Mouse (Mus musculus): ENCODE results near the gene Hormad2. TPM values are rescaled to one million over a fixed set of nuclear protein-coding genes. Genes with fewer than 3 reads are reported as not detected.

Gene Hormad2
- polyA plus RNA-seq, 1 experiment from 2014 or later, result not detected

- H3K27ac ChIP-seq, result no peak overlapping the region
- no peak overlapping the region for H3K9ac ChIP-seq (replicated peaks)
- no peaks in the 10 kb centered on the region for H3K4me1 ChIP-seq (replicated peaks)
- no peak for ATAC-seq
- H3K9me3 ChIP-seq, result no peaks in the 10 kb centered on the region
- H3K4me2 ChIP-seq (replicated peaks), result no peak overlapping the region
- H3K36me3 ChIP-seq, result no peaks in the 10 kb centered on the region
- no peaks in the 10 kb centered on the region for H3K27me3 ChIP-seq
- no peak overlapping the region for H3K4me3 ChIP-seq (replicated peaks)
Observed at GRCm38 (mm10) chr11:4394226-4394625, 46.7 kb downstream of the Hormad2 start.

GRCm38 (mm10) chr11:4388018-4388417 lies 52.9 kb downstream of the Hormad2 start:
- WGBS, result 14% methylated on average over 2 of the region's 2 CpGs
- no peak overlapping the region for H3K27ac ChIP-seq
- no peaks in the 10 kb centered on the region for H3K27me3 ChIP-seq
- H3K36me3 ChIP-seq, result no peaks in the 10 kb centered on the region
- ATAC-seq, result no peak
- H3K9me3 ChIP-seq, result no peaks in the 10 kb centered on the region
- H3K4me3 ChIP-seq (replicated peaks), result no peak overlapping the region
- H3K9ac ChIP-seq (replicated peaks), result no peak overlapping the region
- no peak overlapping the region for H3K4me2 ChIP-seq (replicated peaks)
- H3K4me1 ChIP-seq (replicated peaks), result no peaks in the 10 kb centered on the region

DNA sequence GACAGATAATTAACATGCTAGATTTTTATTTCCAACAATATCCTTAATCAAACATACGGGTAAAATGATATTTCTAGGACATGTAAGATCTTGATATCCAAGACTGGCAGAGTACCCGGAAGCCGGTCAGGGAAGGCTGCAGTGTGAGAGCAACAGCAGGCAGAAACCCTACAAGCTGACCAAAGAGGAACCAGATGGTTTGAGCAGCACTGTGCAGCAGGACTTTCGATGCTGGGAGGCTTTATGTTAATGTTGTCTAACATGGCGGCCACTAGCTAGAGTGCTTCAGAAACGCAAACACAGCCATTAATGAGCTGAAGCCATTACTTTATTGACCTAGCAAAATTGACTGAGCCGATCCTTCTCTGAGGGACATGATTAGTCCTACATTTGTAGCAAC lies 58.6 kb downstream of the Hormad2 start:
- H3K4me3 ChIP-seq (replicated peaks), result no peak overlapping the region
- H3K4me1 ChIP-seq (replicated peaks), result no peaks in the 10 kb centered on the region
- no peak for ATAC-seq
- H3K9me3 ChIP-seq, result no peaks in the 10 kb centered on the region
- no peak overlapping the region for H3K4me2 ChIP-seq (replicated peaks)
- H3K27ac ChIP-seq, result no peak overlapping the region
- no peaks in the 10 kb centered on the region for H3K36me3 ChIP-seq
- WGBS, result 86% methylated on average over 7 of the region's 7 CpGs
- H3K27me3 ChIP-seq, result no peaks in the 10 kb centered on the region
- H3K9ac ChIP-seq (replicated peaks), result no peak overlapping the region

DNA sequence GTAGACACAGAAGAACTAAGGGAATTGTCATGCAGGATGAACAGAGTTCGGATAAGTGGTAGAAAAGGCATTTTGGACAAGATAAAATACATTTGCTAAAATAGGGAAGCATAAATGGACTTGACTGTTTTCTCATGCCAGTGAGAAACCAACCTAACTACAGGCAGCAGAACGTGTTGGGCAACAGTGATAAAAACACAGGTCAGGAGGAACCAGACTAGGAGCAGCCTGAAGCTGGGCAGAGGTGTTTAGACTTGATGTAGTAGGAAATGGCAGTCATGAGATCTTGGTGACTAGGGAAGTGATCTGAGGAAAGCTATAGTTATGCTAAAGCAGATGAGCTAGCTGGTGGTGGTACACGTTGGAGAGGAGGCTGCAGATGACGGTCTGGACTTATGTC lies 61.0 kb downstream of the Hormad2 start:
- Histone ChIP-seq H3K27ac (no peak overlapping the region), H3K4me2 (replicated peaks) (no peak overlapping the region), H3K27me3 (no peaks in the 10 kb centered on the region), H3K9me3 (no peaks in the 10 kb centered on the region), H3K9ac (replicated peaks) (no peak overlapping the region), H3K36me3 (no peaks in the 10 kb centered on the region), H3K4me3 (replicated peaks) (no peak overlapping the region), H3K4me1 (replicated peaks) (no peaks in the 10 kb centered on the region)
- 78% methylated on average over 4 of the region's 4 CpGs for WGBS
- ATAC-seq, result no peak

- Histone ChIP-seq H3K9me3 (no peaks in the 10 kb centered on the region), H3K9ac (replicated peaks) (no peak overlapping the region), H3K4me1 (replicated peaks) (no peaks in the 10 kb centered on the region), H3K4me3 (replicated peaks) (no peak overlapping the region), H3K36me3 (no peaks in the 10 kb centered on the region), H3K27me3 (no peaks in the 10 kb centered on the region), H3K27ac (no peak overlapping the region), H3K4me2 (replicated peaks) (no peak overlapping the region)
- 85% methylated on average over 4 of the region's 4 CpGs for WGBS
- ATAC-seq, result no peak
Observed at GRCm38 (mm10) chr11:4366389-4366788, 74.5 kb downstream of the Hormad2 start.

DNA sequence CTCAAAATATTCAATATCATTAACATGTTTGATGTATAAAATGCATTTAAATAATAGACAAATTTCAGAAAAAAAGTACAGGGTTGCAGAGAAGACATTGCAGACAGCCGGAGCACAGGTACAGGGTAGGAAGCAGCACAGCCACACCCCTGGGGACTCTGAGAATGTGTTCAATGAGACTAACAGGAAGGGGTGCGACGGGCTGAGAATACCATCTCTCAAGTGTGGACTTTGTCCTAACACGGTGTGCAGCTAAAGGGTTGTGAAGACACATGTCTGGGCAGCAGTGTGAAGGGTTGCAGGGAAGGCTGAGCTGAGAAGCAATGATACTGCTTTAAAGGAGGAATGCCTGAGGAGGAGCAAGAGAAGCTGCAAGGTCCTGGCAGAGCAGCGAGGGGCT lies 85.5 kb downstream of the Hormad2 start:
- 69% methylated on average over 5 of the region's 5 CpGs for WGBS

DNA sequence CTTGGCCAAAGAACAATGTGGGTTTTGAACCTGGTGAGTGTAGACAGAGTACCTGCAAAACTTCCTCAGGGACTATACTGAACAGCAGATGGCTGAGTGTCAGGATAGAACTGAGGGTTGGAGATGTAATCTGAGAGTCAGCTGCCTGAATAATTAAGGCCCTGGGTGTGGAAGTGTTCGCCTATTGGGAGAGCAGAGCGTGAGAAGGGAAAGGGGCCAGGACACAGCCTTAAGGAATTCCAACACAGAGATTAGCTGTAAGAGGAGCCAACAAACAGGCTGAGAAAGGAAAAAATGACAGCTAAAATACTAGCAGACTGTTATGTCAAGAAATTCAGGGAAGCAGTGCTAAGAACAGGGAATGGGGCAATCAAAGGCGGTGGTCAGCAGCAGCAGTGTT lies 88.3 kb downstream of the Hormad2 start:
- no peak overlapping the region for H3K4me2 ChIP-seq (replicated peaks)
- no peak overlapping the region for H3K9ac ChIP-seq (replicated peaks)
- 69% methylated on average over 3 of the region's 3 CpGs for WGBS
- H3K9me3 ChIP-seq, result no peaks in the 10 kb centered on the region
- H3K27ac ChIP-seq, result no peak overlapping the region
- no peak overlapping the region for H3K4me3 ChIP-seq (replicated peaks)
- H3K4me1 ChIP-seq (replicated peaks), result no peaks in the 10 kb centered on the region
- H3K27me3 ChIP-seq, result no peaks in the 10 kb centered on the region
- no peaks in the 10 kb centered on the region for H3K36me3 ChIP-seq
- no peak for ATAC-seq

More for the DNA sequence above, 85.5 kb downstream of the Hormad2 start:
- no peak overlapping the region for H3K4me2 ChIP-seq (replicated peaks)
- no peaks in the 10 kb centered on the region for H3K4me1 ChIP-seq (replicated peaks)
- no peak overlapping the region for H3K27ac ChIP-seq
- no peak overlapping the region for H3K4me3 ChIP-seq (replicated peaks)
- no peaks in the 10 kb centered on the region for H3K27me3 ChIP-seq
- no peaks in the 10 kb centered on the region for H3K36me3 ChIP-seq
- no peak for ATAC-seq
- H3K9ac ChIP-seq (replicated peaks), result no peak overlapping the region
- 0 out of 2 replicates have a peak, but pooled peaks cover 2% of the 10 kb centered on the region for H3K9me3 ChIP-seq

GRCm38 (mm10) chr11:4343926-4344325 lies 97.0 kb downstream of the Hormad2 start:
- Histone ChIP-seq H3K27me3 (no peaks in the 10 kb centered on the region), H3K36me3 (no peaks in the 10 kb centered on the region), H3K4me1 (replicated peaks) (peaks cover 4% of the 10 kb centered on the region; the same call in 1 of the 2 replicates), H3K9me3 (no peaks in the 10 kb centered on the region), H3K27ac (no peak overlapping the region), H3K4me2 (replicated peaks) (no peak overlapping the region), H3K9ac (replicated peaks) (no peak overlapping the region), H3K4me3 (replicated peaks) (no peak overlapping the region)
- no peak for ATAC-seq
- 49% methylated on average over 4 of the region's 4 CpGs for WGBS

- Histone ChIP-seq H3K27me3 (no peaks in the 10 kb centered on the region), H3K27ac (no peak overlapping the region), H3K4me3 (replicated peaks) (no peak overlapping the region), H3K36me3 (no peaks in the 10 kb centered on the region), H3K4me1 (replicated peaks) (peaks cover 4% of the 10 kb centered on the region; the same call in 1 of the 2 replicates), H3K4me2 (replicated peaks) (no peak overlapping the region), H3K9ac (replicated peaks) (no peak overlapping the region), H3K9me3 (no peaks in the 10 kb centered on the region)
- whole genome bisulfite sequencing, result 61% methylated on average over 7 of the region's 7 CpGs
- ATAC-seq, result no peak
Observed at GRCm38 (mm10) chr11:4342027-4342426, 98.9 kb downstream of the Hormad2 start.

GRCm38 (mm10) chr11:4340109-4340779 lies 100.7 kb downstream of the Hormad2 start:
- no peak for ATAC-seq
- no peak overlapping the region for H3K4me3 ChIP-seq (replicated peaks)
- H3K27me3 ChIP-seq, result no peaks in the 10 kb centered on the region
- 94% methylated on average over 9 of the region's 9 CpGs for WGBS
- H3K9me3 ChIP-seq, result no peaks in the 10 kb centered on the region
- no peak overlapping the region for H3K27ac ChIP-seq
- no peak overlapping the region for H3K4me2 ChIP-seq (replicated peaks)
- H3K36me3 ChIP-seq, result no peaks in the 10 kb centered on the region
- no peak overlapping the region for H3K9ac ChIP-seq (replicated peaks)
- peaks cover 9% of the 10 kb centered on the region for H3K4me1 ChIP-seq (replicated peaks)

DNA sequence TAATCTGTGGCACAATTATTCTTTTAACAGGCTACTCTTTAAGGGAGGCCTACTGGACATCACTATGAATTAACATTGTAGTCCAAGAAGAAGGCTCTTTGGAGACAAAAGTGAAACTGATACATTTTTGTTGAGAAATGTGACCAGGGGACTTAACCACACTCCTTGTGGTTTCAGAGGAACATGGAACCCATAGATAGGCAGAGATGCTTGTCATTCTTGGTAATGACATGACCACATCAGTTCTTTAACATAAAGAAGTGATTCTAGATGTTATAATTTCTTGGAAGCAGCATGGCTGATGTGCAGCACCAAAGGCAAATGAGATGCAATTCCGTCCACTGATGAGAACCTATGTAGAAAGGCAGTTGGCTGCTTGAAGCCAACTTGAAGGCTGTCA lies 101.6 kb downstream of the Hormad2 start:
- H3K36me3 ChIP-seq, result no peaks in the 10 kb centered on the region
- peaks cover 9% of the 10 kb centered on the region for H3K4me1 ChIP-seq (replicated peaks)
- no peak overlapping the region for H3K4me2 ChIP-seq (replicated peaks)
- no peaks in the 10 kb centered on the region for H3K9me3 ChIP-seq
- H3K4me3 ChIP-seq (replicated peaks), result no peak overlapping the region
- H3K27ac ChIP-seq, result no peak overlapping the region
- ATAC-seq, result no peak
- H3K9ac ChIP-seq (replicated peaks), result no peak overlapping the region
- H3K27me3 ChIP-seq, result no peaks in the 10 kb centered on the region
- WGBS, result 97% methylated on average over 1 of the region's 1 CpGs

DNA sequence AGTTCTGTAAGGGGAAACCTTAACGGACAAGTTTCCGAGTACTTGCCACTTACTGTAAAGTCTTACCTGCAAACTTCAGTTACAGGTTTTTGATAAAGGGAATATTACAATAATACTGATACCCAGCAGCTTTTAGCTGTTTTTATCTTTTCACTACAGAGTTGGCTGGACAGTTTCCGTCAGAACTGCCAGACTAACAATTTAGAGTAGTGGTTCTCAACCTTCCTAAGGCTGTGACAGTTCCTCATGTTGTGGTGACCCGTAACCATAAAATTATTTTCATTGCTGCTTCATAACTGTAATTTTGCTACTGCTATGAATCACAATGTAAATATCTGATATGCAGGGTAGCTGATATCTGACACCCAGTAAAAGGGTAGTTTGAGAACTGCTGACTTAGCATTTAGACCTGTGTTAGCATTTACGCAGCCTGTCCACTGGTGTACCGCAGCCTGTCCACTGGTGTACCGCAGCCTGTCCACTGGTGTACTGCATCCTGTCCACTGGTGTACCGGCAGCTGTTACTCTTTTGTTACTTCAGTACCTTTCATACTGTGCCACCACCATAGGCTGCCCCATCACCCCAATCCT lies 104.1 kb downstream of the Hormad2 start:
- Histone ChIP-seq H3K27me3 (no peaks in the 10 kb centered on the region), H3K9me3 (no peaks in the 10 kb centered on the region), H3K4me2 (replicated peaks) (no peak overlapping the region), H3K4me3 (replicated peaks) (no peak overlapping the region), H3K4me1 (replicated peaks) (peaks cover 9% of the 10 kb centered on the region), H3K27ac (no peak overlapping the region), H3K9ac (replicated peaks) (no peak overlapping the region), H3K36me3 (no peaks in the 10 kb centered on the region)
- ATAC-seq, result no peak
- WGBS, result 86% methylated on average over 8 of the region's 8 CpGs
